Mouse (Mus musculus) ES-Bruce4 (cell line): ENCODE data around the gene Hps6.

ENCODE experiments used
- EP300 ChIP-seq: IDR thresholded peaks from 2 replicates; pipeline ENCODE4 v1.6.1; 2011; ENCODE audit warnings: low read depth, low read length; ENCODE audit not compliant: insufficient read depth
- POLR2A ChIP-seq: IDR thresholded peaks from one replicate; pipeline ENCODE4 v1.8.1; 2011; ENCODE audit warnings: low read length; ENCODE audit not compliant: insufficient read depth

GRCm38 (mm10) chr19:46002279-46002678 is 1.0 kb upstream of the Hps6 start:
- TF ChIP-seq EP300 (no peak), POLR2A (no peak)
